Mouse (Mus musculus) testis, adult 2 months (tissue): ENCODE measurements around the gene Vmn2r96. TPM values are rescaled to one million over a fixed set of nuclear protein-coding genes. Genes with fewer than 3 reads are reported as not detected.
"Not testable (repeated sequence)": the region's sequence is repeated elsewhere in the genome, so short reads cannot be mapped to it uniquely, and the experiment has no call there.

Source experiments
- H3K27ac ChIP-seq: fragments of 200-500 bp; 2 replicates; pipeline ENCODE4 v1.5.1; 2012; ENCODE audit warnings: low read depth, low read length; ENCODE audit not compliant: control insufficient read depth, insufficient read depth
- H3K27me3 ChIP-seq: fragments of 200-500 bp; 2 replicates; pipeline ENCODE4 v1.6.1; 2012; ENCODE audit warnings: mild to moderate bottlenecking, low read length, moderate library complexity; ENCODE audit not compliant: control insufficient read depth, insufficient read depth
- H3K36me3 ChIP-seq: fragments of 200-500 bp; 2 replicates; pipeline ENCODE4 v1.6.1; 2012; ENCODE audit warnings: mild to moderate bottlenecking, low read length; ENCODE audit not compliant: control insufficient read depth, insufficient read depth
- H3K4me1 ChIP-seq: fragments of 200-500 bp; 2 replicates; pipeline ENCODE4 v1.6.1; 2012; ENCODE audit warnings: low read length; ENCODE audit not compliant: control insufficient read depth, insufficient read depth
- H3K4me3 ChIP-seq: fragments of 200-500 bp; 2 replicates; pipeline ENCODE4 v1.5.1; 2012; ENCODE audit warnings: low read depth, mild to moderate bottlenecking, low read length, moderate library complexity, mixed read lengths; ENCODE audit not compliant: control insufficient read depth
- CTCF ChIP-seq: fragments of 200-500 bp; IDR thresholded peaks from 2 replicates; pipeline ENCODE4 v1.5.1; 2012; ENCODE audit warnings: low read depth, mild to moderate bottlenecking, inconsistent platforms, low read length, moderate library complexity; ENCODE audit not compliant: control insufficient read depth, insufficient read depth, insufficient replicate concordance
- POLR2A ChIP-seq: fragments of 200-500 bp; IDR thresholded peaks from 2 replicates; pipeline ENCODE4 v1.6.1; 2012; ENCODE audit warnings: low read depth, mild to moderate bottlenecking, inconsistent platforms, low read length, moderate library complexity; ENCODE audit not compliant: control insufficient read depth
- polyA plus RNA-seq: library from polyadenylated mRNA; depleted of rRNA; stranded (reverse); fragments of >200 nt; gene quantifications from 2 replicates; pipeline ENCODE4 v1.2.3, GENCODE M21; 2012; rRNA removed

Vmn2r96 gene
- not detected in 2 replicates for polyA plus RNA-seq

DNA sequence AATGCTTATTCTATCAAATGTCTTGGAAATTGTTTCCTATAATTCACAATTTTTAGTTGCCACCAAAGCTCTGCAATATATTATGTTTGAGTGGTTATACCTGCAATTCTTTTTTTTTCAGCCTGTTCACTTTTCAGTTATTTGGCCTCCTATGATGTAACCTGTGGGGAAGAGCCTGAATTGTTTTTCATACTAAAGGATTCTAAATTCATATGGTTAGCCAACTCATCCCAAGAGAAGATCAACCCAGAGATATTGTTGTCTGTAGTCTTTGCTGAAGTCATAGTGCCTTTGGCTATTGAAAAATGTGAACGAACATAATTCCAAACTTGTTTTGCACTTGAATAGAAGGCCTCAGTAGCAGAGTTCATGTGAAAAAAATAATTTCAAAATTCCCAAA is at the start of gene Vmn2r96:
TSS of gene Vmn2r96 (plus strand) at position 301 of the 400 bp plus-strand sequence.
- H3K27ac ChIP-seq, H3K27me3 ChIP-seq: not testable (repeated sequence)

DNA sequence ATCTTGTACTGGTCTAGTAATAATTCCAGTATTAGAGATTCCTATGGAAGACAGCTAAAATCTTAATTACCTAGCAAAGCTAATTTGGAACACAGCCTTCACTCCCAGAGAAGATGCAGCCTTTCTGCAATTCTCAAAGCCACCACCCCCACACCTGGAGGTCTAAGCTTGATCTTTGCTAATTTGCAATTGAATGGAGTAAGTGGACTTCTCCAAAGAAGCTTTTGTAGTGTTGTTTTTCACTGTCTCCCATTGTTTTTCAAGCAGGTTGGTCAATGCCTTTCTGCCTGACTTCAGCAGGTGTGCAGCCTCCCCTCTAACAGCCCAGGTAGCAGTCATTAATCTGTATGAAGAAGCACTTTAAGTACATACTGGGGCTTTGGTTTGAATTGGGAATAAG is 49.6 kb upstream of the Vmn2r96 start:
- Histone ChIP-seq H3K27ac (no peak overlapping the region), H3K36me3 (no peaks in the 10 kb centered on the region)
- TF ChIP-seq CTCF (no peak), POLR2A (no peak)

More for the DNA sequence above, at the start of gene Vmn2r96:
- not testable (repeated sequence) for H3K36me3 ChIP-seq, H3K4me1 ChIP-seq, H3K4me3 ChIP-seq

DNA sequence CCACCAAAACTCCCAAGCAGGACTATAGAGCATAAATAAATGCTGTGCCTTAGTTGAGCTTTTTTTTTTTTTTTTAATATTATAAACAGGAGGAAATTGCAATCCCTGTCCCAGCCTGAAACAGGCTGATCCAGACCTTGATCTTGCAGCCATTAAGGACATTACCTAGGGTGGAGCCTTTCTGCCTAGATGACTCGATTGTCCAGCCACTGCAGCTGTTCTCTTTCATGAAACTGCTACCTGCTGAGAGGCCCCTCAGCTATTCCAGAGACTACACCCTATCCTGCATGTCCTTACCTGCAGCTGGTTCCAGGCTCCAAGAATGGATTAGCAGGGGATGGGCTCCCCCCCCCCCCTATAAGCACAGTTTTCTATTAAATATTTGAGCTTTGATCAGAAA is 49.0 kb upstream of the Vmn2r96 start:
- TF ChIP-seq POLR2A (no peak), CTCF (no peak)
- no peaks in the 10 kb centered on the region for H3K27me3 ChIP-seq
- H3K4me1 ChIP-seq, result no peaks in the 10 kb centered on the region
- no peak overlapping the region for H3K27ac ChIP-seq
- no peaks in the 10 kb centered on the region for H3K36me3 ChIP-seq
- no peak overlapping the region for H3K4me3 ChIP-seq

More for the DNA sequence above, 49.6 kb upstream of the Vmn2r96 start:
- Histone ChIP-seq H3K4me3 (no peak overlapping the region), H3K4me1 (no peaks in the 10 kb centered on the region), H3K27me3 (no peaks in the 10 kb centered on the region)

DNA sequence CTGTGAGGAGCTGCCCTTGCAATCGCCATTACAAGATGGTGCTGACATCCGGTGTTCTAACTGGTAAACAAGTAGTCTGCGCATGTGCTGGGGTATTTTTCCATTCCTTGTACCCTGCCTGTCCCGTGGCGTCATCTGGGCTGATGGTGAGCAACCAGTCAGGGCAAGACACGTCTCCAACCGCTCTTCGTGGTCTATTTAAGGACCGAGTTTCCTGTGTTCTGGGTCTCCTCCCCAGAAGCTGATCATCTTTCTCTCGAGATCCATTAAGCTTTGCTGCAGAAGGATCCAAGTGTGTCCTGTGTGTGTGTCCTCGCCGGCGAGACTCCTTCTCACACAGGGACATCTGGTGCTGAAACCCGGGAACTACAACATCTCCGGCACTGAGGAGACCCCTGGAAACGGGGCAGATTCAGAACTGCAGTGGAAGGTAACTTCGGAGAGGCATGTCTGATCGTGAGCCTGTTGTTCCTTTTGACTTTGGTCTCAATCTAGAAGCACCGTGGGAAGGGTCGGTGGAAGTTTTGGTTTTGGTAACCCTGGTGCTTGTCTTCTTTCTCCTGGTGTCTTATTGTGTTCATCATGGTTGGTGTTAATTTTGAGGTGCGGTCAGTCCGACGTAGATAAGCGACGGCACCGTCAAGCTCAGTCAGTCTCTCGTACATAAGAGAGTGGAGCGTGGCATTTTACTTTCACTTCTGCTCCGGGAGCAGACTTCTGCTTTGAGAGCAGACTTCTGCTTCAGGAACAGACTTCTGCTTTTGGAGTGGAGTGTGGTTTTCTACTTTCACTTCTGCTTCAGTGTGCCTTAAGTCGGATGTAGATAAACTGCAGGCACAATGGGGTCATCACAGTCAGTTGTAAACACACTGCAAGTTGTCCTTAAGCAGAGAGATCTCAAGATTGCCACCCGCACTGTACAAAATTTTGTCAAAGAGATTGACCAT is 14.5 kb upstream of the Vmn2r96 start:
- H3K36me3 ChIP-seq, H3K4me1 ChIP-seq, H3K27me3 ChIP-seq, H3K4me3 ChIP-seq, H3K27ac ChIP-seq: not testable (repeated sequence)

DNA sequence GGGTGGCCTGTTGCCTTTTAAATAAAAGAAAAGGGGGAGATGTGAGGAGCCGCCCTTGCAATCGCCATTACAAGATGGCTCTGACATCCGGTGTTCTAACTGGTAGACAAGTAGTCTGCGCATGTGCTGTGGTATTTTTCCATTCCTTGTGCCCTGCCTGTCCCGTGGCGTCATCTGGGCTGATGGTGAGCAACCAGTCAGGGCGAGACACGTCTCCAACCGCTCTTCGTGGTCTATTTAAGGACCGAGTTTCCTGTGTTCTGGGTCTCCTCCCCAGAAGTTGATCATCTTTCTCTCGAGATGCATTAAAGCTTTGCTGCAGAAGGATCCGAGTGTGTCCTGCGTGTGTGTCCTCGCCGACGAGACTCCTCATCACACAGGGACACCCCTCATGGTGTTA is 6.8 kb upstream of the Vmn2r96 start:
- H3K27ac ChIP-seq, H3K36me3 ChIP-seq, H3K4me3 ChIP-seq, H3K4me1 ChIP-seq, H3K27me3 ChIP-seq: not testable (repeated sequence)

DNA sequence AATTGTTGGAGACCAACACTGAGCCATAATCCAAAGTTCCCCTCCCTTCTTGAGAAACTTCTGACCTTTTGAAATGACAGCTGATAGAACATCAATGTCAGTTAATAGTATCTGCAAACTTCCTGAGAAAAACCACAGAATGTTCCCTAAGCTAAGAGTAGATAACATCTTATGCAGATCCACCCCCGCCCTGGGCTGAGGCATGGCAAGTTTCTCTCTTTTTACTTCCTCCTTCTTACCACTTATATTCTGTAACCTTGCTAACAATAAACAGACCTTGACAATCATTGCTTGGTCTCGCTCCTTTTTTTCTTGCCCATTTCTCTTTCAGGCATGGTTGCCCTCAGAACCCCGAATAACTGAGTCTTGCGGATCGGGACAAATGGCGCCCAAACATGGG is 42.2 kb downstream of the Vmn2r96 start:
- H3K4me1 ChIP-seq, H3K27ac ChIP-seq, H3K36me3 ChIP-seq, H3K27me3 ChIP-seq, H3K4me3 ChIP-seq: not testable (repeated sequence)

DNA sequence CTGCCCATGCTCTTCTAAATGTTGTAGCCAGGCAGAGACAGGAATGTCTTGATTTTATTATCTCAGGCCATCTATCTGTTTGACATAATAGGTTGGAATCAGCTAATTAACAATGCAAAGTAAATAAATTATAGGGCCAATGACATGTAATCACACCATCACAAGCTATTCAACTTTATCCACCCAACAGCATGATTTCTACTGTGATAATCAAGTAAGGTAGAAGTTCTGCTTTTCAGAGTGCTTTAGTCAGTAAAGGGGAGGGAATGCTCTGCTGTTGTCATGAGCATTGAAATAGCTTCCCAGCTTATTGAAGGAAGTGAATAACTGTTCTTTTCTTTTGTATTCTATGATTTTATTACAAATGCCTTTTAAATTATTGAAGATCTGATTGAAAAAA is 53.6 kb downstream of the Vmn2r96 start:
- no peak overlapping the region for H3K27ac ChIP-seq
- no peak overlapping the region for H3K4me3 ChIP-seq
- no peaks in the 10 kb centered on the region for H3K27me3 ChIP-seq
- no peaks in the 10 kb centered on the region for H3K36me3 ChIP-seq
- TF ChIP-seq POLR2A (no peak), CTCF (no peak)
- no peaks in the 10 kb centered on the region for H3K4me1 ChIP-seq

Other genes starting within 250 kb of the Vmn2r96 start
- not detected in 2 replicates for gene Vmn2r95, start 149.1 kb upstream of the Vmn2r96 start, polyA plus RNA-seq